Mouse (Mus musculus) lung, adult 10 weeks (tissue): ENCODE data around the gene Selenoi. TPM values are rescaled to one million over a fixed set of nuclear protein-coding genes. Genes with fewer than 3 reads are reported as not detected.

Experiments used
- polyA plus RNA-seq: library from polyadenylated mRNA; stranded (reverse); fragments of 350-450 nt; fragmentation: Illumina TruSeq; extraction: RNeasy Lipid Tissue Mini Kit (QIAGEN cat#74804); gene quantifications from one replicate; pipeline ENCODE4 v1.2.3, GENCODE M21; 2014; ENCODE audit warnings: low read depth, low replicate concordance; ENCODE audit not compliant: insufficient read depth

The Selenoi gene
- polyA plus RNA-seq: 5.5 TPM

GRCm38 (mm10) chr5:30232271-30232971 is at the start of gene Selenoi:
TSS of gene Selenoi (plus strand) at chr5:30232581.

DNA sequence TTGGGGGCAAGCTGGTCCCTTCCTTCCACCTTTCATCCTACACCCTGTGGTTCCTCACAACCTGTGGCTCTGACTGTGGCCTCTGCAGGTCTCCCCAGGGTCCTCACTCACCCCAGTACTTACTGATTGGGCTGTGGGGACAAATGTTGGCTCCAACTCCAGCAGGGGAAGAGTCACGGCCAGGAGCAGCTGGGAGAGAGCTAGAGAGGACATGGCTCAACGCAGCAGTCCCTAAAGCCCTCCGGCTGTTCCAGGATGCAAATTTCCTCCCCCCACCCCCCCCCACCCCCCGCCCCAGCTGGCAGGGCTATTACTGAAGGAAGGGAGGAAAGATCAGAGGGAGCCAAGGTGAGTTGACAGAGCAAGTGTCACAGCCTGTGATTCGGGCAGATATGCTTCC is 26.9 kb upstream of the Selenoi start, which contains the start of gene Adgrf3:
Adgrf3 (minus strand) TSS at position 230 of the 400 bp plus-strand sequence.

GRCm38 (mm10) chr5:30281291-30281732 is 48.9 kb downstream of the Selenoi start, which contains the start of gene Drc1:
TSS of gene Drc1 (plus strand) at chr5:30281388.

Other genes with a start within 250 kb of the Selenoi start
- 0.62 TPM for gene Il6, start 219.5 kb upstream of the Selenoi start, polyA plus RNA-seq
- gene Tyms, start 159.0 kb upstream of the Selenoi start, polyA plus RNA-seq: 11.4 TPM
- gene Garem2, start 127.4 kb upstream of the Selenoi start, polyA plus RNA-seq: not detected
- not detected for gene 3110082J24Rik, start 126.5 kb upstream of the Selenoi start, polyA plus RNA-seq
- gene Hadha, start 77.4 kb upstream of the Selenoi start, polyA plus RNA-seq: 50.0 TPM
- gene Hadhb, start 77.3 kb upstream of the Selenoi start, polyA plus RNA-seq: 97.1 TPM
- gene Adgrf3, start 26.9 kb upstream of the Selenoi start, polyA plus RNA-seq: 0.07 TPM
- gene Drc1, start 48.8 kb downstream of the Selenoi start, polyA plus RNA-seq: 8.8 TPM
- gene Otof, start 229.4 kb downstream of the Selenoi start, polyA plus RNA-seq: 0.10 TPM
- 18.6 TPM for gene 1700001C02Rik, start 233.5 kb downstream of the Selenoi start, polyA plus RNA-seq